8 mouse cellular contexts compared by ENCODE assay signal in the genomic region with DNA sequence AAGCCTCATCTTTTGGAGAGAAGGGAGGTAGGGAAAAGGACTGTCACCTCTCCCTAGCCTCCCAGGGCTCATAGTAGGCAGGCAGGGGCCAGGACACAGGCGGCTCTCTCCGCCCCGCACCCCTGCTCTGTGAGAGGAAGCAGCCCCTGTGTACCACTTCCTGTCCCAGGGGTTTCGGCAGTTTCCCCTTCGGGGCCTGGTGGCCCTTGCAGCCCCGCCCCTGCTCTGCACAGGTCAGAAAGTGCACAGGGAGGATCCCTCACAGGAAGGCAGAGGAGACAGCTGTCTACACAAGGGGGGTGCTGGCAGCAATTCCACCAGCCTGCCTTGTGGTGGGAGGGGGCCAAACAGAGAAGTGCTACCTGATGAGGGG. TPM values are rescaled to one million over a fixed set of nuclear protein-coding genes. Genes with fewer than 3 reads are reported as not detected.
DNase-seq lines count a peak whose midpoint lies in the region.

No protein-coding gene starts in this region.

- peak; percentile 80 for DNase-seq in CD4-positive, CD25-positive, alpha-beta regulatory T cell, adult 2 months (ENCODE audit: low read depth, low spot score)
- peak; percentile 88 for DNase-seq in T-cell, adult 2 months (ENCODE audit: low spot score)
- DNase-seq in liver = peak; percentile 50
- DNase-seq in natural killer cell, adult 2 months (ENCODE audit: low spot score in 2 of 2) = peak; percentile 76 to 82
- DNase-seq in urinary bladder, adult 2 months (ENCODE audit: low spot score) = no peak
- no peak for DNase-seq in adrenal gland, postnatal 4 days (ENCODE audit: low spot score in 2 of 2)
- DNase-seq in gastrocnemius, adult 8-10 months (ENCODE audit: low spot score in 2 of 2) = no peak
- DNase-seq in right cerebral cortex, postnatal 14 days = no peak

RNA-seq across cellular contexts. Expression of gene Elf4, which starts 29.4 kb away (rescaled TPM):
- polyA plus RNA-seq in urinary bladder, adult 2 months (2012; rRNA removed) = 15.6 and 16.7 TPM in 2 replicates
- total RNA-seq in adrenal gland, postnatal 4 days (2021) = 10 to 100 TPM; 25.0 to 28.6 TPM
- 1 to 10 TPM in 2 of 4 experiments, under 1 TPM in 2; 0.70 to 1.9 (median 1.1) TPM for total RNA-seq in gastrocnemius, adult 8-10 months (2022)

Comparison
In these comparisons a context has a peak if more than half of its experiments do, and no peak if none do; other contexts are left out.
1. DNase-seq: peak in CD4-positive, CD25-positive, alpha-beta regulatory T cell, adult 2 months (single experiment), T-cell, adult 2 months (single experiment), liver (single experiment) and natural killer cell, adult 2 months (2 of 2); none in urinary bladder, adult 2 months (single experiment), adrenal gland, postnatal 4 days (0 of 2), gastrocnemius, adult 8-10 months (0 of 2) and right cerebral cortex, postnatal 14 days (single experiment).
2. RNA of gene Elf4, which starts 29.4 kb away (total RNA-seq): 25.0 to 28.6 TPM in adrenal gland, postnatal 4 days; 0.70 to 1.9 TPM in gastrocnemius, adult 8-10 months; every median in the first group is over 4 times any median in the second.